Mouse (Mus musculus): ENCODE measurements around the gene Fgf11. TPM values are rescaled to one million over a fixed set of nuclear protein-coding genes. Genes with fewer than 3 reads are reported as not detected.

Fgf11 gene
- total RNA-seq (2017): 3.9 and 5.4 TPM in 2 replicates

DNA sequence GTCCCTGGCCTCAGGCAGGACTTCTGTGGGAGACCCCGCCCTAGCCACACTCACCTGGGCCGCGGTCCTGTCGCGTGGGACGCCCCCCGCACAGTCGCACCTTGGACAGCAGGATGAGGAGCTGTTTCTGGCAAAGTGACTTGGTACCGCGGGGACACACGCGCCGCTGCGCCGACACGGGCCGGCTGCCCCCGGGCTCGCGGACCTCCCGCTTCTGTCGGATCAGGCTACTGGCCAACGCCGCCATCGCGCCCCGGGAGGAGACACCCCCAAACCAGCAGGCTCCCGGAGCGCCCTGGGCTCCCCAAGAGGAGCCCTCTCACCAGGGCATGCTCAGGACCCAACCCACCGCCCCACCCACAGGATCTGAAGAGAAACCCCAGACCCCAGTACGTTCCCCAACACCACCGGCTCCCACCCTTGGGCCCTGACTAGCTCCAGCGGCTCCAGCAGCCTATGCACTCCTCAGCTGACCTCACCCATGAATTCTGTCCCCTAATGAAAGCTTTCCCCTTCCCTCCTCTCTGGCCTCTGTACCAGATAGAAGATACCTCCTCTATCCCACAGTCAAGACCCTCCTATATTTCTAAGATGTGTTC, at the start of gene Fgf11:
Fgf11 (minus strand) TSS at position 479 of the 599 bp plus-strand sequence.
- no peak for ATAC-seq (replicated peaks in 1 of 2; ENCODE audit: insufficient read depth in 1 of 2, low FRiP score in 2 of 2, low TSS enrichment in 1 of 2, low read depth in 1 of 2, poor library complexity in 2 of 2, severe bottlenecking in 2 of 2)

DNA sequence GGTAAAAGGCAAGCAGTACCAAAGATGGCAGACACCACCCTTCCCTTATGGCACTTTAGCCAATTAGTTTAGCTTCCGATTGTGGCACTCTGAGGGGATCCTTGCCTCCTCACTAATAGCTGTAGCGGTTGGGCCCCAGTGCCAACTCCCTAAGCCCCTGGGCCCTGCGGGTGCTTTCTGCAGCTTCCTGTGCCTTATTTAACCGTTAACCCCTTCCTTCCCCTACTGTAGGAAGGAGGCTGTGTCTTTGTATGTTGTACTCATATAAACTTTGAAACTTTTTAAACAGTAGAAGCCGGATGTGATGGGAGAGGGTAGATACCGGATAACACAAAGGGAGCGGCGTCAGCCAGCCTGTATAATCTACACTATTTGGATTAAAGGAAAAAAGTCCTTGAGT, 49.1 kb upstream of the Fgf11 start:
- peak in 1 of 2 experiments; percentile 19; a peak in 1 of 4 replicates for ATAC-seq (replicated peaks in 1 of 2; ENCODE audit: insufficient read depth in 1 of 2, low FRiP score in 2 of 2, low TSS enrichment in 1 of 2, low read depth in 1 of 2, poor library complexity in 2 of 2, severe bottlenecking in 2 of 2)

DNA sequence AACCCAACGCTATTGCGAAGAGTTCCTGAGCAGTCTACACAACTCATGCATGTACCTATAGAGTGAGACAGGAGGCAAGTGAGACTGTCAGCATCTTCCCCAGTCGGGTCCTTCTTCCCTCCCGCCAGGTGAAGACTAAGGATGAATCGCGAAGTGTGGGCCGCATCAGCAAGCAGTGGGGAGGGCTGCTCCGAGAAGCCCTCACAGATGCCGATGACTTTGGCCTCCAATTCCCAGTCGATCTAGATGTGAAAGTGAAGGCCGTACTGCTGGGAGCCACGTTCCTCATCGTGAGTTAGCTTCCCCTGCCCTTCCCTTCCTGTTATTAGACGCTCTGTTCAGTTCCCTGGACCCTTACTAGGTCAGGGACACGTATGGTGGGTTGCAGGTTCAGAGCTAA, 48.2 kb upstream of the Fgf11 start:
- no peak for ATAC-seq (replicated peaks in 1 of 2; ENCODE audit: insufficient read depth in 1 of 2, low FRiP score in 2 of 2, low TSS enrichment in 1 of 2, low read depth in 1 of 2, poor library complexity in 2 of 2, severe bottlenecking in 2 of 2)

DNA sequence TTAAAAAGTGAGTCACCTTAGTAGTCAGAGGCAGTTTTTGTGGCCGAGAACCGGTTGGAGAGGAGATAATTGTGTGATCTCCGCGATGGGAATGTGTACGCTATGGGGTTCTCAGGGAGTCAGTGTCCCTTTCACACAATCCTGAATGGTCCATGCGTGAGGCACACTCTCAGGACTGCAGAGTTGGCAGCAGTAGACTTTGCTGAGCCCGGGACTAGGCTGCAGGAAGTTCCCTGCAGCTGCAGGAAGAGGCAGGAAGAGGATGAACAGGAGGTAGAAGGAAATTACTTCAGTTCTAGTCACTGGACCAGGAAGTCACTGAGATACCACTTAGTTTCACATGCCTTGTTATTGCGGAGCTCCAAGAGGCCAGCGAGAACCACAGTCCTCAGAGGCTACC, 47.5 kb upstream of the Fgf11 start:
- no peak for ATAC-seq (replicated peaks in 1 of 2; ENCODE audit: insufficient read depth in 1 of 2, low FRiP score in 2 of 2, low TSS enrichment in 1 of 2, low read depth in 1 of 2, poor library complexity in 2 of 2, severe bottlenecking in 2 of 2)

DNA sequence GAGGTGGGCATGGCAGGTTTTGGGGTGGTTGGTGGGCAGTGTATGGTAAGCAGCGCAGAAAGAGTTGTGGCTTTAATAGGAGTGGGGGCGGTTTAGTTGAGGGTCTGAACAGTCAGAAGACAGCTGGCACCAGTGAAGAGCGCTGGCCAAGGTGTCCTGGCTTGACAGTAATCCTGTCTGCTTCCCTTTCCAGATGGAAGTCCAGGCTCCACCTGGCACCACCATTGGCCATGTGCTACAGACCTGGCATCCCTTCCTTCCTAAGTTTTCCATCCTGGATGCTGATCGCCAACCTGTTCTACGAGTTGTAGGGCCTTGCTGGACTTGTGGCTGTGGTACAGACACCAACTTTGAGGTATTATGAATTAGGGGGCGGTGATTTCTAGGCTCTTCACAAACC, 46.4 kb upstream of the Fgf11 start:
- no peak for ATAC-seq (replicated peaks in 1 of 2; ENCODE audit: insufficient read depth in 1 of 2, low FRiP score in 2 of 2, low TSS enrichment in 1 of 2, low read depth in 1 of 2, poor library complexity in 2 of 2, severe bottlenecking in 2 of 2)

DNA sequence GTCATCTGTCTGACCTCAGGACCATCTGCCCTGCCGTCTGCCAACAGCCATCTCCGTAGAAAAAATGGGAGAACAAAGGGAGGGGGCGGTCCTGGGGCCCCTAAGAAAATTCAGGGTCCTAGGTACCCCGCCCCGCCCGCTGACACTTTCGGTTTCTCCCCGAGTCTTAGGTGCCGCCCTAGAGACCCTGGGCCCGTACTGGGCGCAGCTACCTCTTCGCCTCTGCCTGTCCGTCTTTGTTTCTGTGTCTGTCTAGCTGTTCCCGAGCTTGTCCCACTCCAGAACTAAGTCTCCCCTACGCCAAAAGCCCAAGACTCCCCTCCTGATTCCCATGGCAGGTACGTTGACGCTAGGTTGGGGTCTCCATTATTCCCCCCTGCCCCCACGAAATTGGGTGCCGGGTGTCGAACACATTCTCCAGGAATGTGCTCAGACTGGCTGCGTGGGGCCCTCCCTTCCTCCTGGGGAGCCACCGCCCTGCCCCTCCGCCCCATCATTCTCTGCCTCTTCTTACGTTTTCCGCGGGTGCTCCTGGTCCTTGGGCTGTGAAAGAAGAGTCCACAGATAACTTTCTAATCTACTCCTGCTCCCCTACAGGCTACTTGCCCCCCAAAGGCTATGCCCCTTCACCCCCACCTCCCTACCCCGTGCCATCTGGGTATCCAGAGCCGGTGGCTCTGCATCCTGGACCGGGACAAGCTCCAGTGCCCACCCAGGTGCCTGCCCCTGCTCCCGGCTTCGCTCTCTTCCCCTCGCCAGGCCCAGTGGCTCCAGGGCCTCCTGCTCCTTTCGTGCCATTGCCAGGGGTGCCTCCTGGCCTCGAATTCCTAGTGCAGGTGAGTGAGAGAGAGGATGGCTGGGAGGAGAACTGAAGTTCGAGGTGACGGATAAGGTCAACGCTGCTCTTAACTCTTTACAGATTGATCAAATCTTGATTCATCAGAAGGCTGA, 45.4 kb upstream of the Fgf11 start:
- peak; percentile 9 to 11; a peak in 1 of 4 replicates for ATAC-seq (replicated peaks in 1 of 2; ENCODE audit: insufficient read depth in 1 of 2, low FRiP score in 2 of 2, low TSS enrichment in 1 of 2, low read depth in 1 of 2, poor library complexity in 2 of 2, severe bottlenecking in 2 of 2)

DNA sequence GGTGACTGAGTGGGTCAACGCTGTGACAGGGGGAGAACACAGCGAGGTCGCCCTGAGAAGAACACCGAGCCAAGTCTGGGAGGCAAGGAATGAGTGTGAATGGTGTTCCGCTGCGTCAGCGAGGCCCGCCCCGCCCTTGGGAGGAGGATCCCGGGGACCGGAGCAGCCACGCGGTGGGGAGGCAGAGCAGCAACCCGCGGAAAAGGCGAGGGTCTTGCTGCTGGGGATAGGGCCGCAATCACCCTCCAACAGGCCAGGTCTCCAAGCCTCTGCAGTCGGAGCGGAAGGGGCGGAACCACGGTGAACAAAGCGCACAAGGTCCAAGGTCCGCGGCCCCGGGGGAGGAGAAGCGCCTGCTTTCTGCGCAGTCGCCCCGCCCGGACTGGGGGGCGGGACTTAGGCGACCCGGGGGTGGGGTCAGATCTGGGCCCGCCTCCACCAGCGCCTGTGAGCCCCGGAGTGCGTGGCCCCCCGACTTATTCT, 44.6 kb upstream of the Fgf11 start, which contains the start of gene Plscr3:
Plscr3 (plus strand) TSS at position 179 of the 483 bp plus-strand sequence.
- ATAC-seq (replicated peaks in 1 of 2; ENCODE audit: insufficient read depth in 1 of 2, low FRiP score in 2 of 2, low TSS enrichment in 1 of 2, low read depth in 1 of 2, poor library complexity in 2 of 2, severe bottlenecking in 2 of 2): peak; percentile 77 to 80

DNA sequence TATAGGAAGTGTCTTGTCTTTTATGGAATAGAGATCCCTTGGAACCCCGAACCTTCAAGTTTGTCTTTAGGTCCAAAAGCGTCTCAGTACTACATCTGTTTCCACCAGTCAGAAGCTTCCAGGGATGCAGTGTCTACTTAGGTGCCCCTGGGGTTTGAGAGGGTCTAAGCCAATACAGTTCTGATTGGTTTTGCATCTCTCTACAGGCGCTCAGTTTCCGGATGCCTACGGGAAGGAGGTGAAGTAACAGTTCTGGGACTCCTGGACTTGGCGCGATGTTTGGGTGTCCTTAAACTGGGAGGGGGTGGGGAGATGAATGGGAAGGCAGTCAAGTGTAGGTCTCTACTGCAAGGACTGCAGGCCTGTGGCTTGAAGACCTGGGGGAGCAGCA, 37.1 kb upstream of the Fgf11 start:
- no peak for ATAC-seq (replicated peaks in 1 of 2; ENCODE audit: insufficient read depth in 1 of 2, low FRiP score in 2 of 2, low TSS enrichment in 1 of 2, low read depth in 1 of 2, poor library complexity in 2 of 2, severe bottlenecking in 2 of 2)

DNA sequence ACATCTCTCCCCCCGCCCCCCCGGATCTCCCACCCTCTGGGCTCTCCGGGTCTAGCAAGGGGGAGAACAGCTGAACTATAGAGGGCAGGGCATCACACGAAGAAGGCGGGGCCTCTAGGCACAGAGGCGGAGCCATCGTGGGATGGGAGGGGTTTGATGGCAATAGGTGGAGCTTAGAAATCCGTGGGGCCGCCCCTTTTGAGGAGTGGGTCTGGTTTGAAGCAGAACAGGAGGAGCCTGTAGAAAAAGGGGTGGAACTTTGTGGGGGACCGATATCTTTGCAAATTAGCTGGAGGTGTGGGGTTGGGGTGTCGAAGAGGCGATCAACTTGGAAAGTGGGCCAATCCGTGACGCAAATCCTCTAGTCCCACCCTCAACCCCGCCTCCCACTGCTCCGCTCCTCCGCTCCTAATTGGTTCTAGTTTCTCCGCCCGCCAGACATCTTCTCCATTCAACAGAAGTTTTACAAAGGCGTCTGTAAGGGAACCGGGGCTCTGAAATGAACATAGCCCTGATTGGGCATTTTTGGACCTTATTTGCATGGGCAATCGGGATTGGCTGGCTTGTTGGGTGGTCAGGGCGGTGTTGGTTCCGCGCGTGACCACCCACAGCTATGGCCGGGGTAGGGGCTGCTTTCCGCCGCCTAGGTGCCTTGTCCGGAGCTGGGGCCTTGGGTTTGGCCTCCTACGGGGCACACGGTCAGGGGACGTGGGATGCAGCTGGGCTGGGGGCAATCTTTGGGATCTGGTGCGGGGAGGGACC, 36.5 kb upstream of the Fgf11 start, which contains the start of gene Tmem256:
Tmem256 (plus strand) TSS at position 563 of the 762 bp plus-strand sequence.
- ATAC-seq (replicated peaks in 1 of 2; ENCODE audit: insufficient read depth in 1 of 2, low FRiP score in 2 of 2, low TSS enrichment in 1 of 2, low read depth in 1 of 2, poor library complexity in 2 of 2, severe bottlenecking in 2 of 2): peak; percentile 88 to 89

DNA sequence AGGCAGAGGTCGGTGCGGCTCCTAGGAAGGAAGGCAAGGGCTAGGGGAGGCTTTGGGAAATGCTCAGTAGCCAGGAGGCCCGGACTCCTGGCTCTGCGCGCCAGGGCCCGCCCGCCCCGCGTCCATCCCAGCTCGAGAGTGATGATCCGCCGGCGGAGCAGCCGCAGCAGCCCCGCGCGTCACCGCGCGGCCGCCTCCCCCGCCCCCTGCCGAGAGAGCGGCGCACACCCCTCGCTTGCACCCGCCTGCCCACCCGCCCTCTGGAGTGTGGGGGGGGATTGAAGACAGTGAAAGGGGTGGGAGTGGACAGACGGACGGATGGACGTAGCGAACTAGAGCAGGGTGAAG, 35.9 kb upstream of the Fgf11 start, which contains the start of gene Nlgn2:
Nlgn2 (minus strand) TSS at position 181 of the 348 bp plus-strand sequence.
- ATAC-seq (replicated peaks in 1 of 2; ENCODE audit: insufficient read depth in 1 of 2, low FRiP score in 2 of 2, low TSS enrichment in 1 of 2, low read depth in 1 of 2, poor library complexity in 2 of 2, severe bottlenecking in 2 of 2): peak; percentile 2 to 19; a peak in 1 of 4 replicates

DNA sequence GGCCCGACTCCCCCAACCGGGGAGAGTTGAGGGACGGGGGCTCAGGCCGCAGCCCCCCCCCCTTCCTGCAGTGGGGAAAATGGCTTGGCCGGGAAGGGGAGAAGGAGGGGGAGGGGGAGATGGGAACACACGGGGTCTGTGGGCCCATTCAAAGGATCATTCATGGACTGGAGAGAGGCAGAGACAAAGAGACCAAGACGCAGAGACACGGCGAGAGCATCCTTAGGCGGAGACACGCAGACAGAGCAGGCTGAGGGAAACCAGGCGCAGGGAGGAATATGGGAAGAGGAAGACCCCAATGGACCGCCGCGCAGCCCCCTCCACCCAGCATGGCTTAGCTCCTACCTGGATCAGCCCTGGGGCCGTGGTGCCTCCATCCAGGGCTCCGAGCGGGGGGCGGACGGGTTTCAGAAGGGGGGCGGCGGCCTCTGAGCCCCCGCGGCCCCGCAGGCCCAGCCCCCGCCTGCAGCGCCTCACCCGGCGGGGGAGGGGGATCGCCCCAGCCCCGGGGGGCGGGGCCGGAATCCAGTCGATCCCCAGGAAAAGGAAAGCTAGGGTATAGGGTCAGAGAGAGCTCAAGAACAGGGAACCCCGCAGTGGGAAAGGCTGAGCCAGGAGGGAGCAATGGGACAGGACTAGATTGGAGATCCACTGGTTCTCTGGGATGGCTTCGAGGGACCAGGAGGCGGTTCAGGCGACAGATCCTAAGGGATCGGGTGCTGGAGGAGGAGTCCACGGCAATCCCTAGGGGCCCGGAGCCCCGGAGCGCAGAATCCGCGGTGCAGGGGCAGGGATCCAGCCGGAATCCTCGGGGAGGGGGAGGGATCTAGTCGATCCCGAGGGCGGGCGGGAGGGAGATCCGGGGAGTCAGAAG, 35.3 kb upstream of the Fgf11 start:
- ATAC-seq (replicated peaks in 1 of 2; ENCODE audit: insufficient read depth in 1 of 2, low FRiP score in 2 of 2, low TSS enrichment in 1 of 2, low read depth in 1 of 2, poor library complexity in 2 of 2, severe bottlenecking in 2 of 2): no peak

DNA sequence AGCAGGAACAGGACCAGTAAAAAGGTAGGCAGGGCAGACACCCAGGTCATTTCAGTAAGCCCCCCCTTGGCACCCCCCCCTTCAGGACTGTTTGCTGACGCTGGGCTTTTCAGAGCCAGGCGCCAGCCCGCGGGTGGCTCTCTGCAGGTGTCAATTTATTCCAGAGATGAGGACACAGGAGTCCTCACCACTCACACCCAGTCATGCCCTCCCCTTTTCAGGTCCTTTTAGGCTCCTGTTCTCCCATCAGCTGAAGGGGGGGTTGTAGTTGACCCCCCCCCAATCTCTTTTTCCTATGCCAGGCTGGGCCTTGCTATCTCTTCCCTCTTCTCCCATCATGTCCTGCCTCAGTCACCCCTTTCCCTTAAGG, 34.3 kb upstream of the Fgf11 start:
- ATAC-seq (replicated peaks in 1 of 2; ENCODE audit: insufficient read depth in 1 of 2, low FRiP score in 2 of 2, low TSS enrichment in 1 of 2, low read depth in 1 of 2, poor library complexity in 2 of 2, severe bottlenecking in 2 of 2): no peak

DNA sequence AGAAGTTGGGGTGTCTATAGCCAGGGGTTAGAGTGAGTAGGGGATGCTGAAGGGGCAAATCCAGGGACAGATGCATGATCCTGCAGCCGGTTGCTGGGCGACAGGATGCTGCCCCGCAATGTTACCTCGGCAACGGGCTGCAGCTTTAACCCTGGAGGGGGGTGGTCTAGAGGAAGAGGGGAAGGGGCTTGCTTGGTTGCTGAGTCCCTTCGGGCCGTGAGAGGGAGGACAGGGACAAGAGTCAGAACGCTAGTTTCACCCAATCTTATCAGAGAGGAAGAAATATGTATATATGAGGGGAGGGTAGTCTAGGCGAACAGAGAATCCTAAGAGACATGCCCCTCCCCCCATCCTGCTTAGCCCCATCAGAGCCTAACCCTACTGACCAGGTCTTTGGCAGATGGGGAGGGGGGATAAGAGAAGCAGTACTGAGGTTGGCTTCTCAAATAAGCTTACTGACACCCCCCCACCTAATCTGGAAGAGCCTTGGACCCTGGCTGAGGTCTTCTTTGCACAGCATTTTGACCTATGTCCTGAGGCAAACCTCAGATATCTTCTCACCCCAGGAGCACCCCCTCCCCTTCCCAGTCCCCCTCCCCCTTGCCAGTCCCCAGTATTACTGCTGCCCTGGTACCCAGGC, 33.8 kb upstream of the Fgf11 start:
- no peak for ATAC-seq (replicated peaks in 1 of 2; ENCODE audit: insufficient read depth in 1 of 2, low FRiP score in 2 of 2, low TSS enrichment in 1 of 2, low read depth in 1 of 2, poor library complexity in 2 of 2, severe bottlenecking in 2 of 2)

DNA sequence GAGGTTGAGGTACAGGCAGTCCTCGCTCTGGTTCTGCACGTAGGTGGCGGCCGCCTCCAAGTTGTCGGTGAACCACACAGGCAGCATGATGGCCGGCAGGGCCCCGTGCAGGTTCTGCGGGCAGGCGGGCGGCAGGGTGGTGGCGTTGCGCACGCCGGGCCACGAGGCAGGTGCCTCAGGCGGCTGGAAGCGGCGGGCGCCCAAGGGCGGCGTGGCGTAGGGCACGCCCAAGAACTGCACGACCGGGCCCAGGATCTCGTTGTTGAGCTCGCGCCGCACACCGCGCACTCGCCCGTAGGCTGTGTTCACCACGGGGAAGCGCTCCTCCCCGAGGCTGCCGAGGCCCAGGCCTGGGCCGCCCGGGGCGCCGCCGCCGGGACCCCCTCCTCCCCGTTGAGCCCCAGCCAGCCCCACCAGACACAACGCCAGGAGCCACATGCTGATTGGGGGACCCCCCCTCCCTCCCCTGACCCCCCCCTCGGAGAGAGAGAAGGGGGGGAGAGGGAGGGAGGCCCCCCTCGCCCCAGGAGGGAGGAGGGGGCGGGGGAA, 32.4 kb upstream of the Fgf11 start:
- ATAC-seq (replicated peaks in 1 of 2; ENCODE audit: insufficient read depth in 1 of 2, low FRiP score in 2 of 2, low TSS enrichment in 1 of 2, low read depth in 1 of 2, poor library complexity in 2 of 2, severe bottlenecking in 2 of 2): peak in 1 of 2 experiments; percentile 26; a peak in 2 of 4 replicates

DNA sequence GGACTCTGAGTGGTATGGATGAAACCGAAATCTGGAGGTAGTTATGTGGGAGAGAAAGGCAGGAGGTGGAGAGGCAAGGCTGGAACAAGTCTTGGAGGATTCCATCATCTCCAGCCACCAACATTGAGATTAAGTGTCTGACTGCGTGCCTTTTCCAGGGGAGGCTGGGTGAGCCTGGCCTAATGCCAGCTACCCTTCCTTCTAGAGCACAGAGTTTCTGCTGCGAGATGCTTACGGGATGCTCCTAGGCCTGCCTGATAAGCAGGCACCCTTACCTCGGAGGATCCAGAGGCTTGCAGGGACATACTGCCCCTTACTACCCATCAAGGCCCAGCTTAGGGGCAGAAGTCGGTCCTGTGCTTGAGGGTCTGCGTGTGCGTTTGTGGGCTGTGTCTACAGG, 31.9 kb upstream of the Fgf11 start:
- ATAC-seq (replicated peaks in 1 of 2; ENCODE audit: insufficient read depth in 1 of 2, low FRiP score in 2 of 2, low TSS enrichment in 1 of 2, low read depth in 1 of 2, poor library complexity in 2 of 2, severe bottlenecking in 2 of 2): no peak

DNA sequence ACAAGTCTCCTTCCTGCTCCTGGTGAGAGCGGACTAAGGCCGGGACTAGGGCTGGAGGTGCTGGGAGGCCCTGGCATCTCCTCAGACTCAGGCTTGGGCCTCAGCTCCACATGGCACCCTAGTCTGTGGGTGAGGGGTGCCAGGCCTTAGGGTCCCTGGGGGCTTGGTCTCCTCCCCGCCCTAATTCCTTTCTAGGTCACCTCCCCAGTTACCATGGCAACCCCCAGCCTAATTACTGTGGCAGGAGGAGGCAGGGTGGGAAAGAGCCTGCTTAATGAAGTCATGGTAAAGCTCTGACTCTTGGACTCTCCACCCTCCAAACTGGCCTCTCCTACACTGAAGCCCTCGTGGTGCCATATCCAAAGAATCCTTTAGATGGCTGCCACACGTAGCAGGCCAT, 27.2 kb upstream of the Fgf11 start:
- no peak for ATAC-seq (replicated peaks in 1 of 2; ENCODE audit: insufficient read depth in 1 of 2, low FRiP score in 2 of 2, low TSS enrichment in 1 of 2, low read depth in 1 of 2, poor library complexity in 2 of 2, severe bottlenecking in 2 of 2)
